Mouse (Mus musculus): ENCODE measurements around the gene Rsl1d1. TPM values are rescaled to one million over a fixed set of nuclear protein-coding genes. Genes with fewer than 3 reads are reported as not detected.
"Not testable (repeated sequence)": the region's sequence is repeated elsewhere in the genome, so short reads cannot be mapped to it uniquely, and the experiment has no call there.

The Rsl1d1 gene
- polyA plus RNA-seq, 1 experiment from 2014 or later = 64.3 TPM

DNA sequence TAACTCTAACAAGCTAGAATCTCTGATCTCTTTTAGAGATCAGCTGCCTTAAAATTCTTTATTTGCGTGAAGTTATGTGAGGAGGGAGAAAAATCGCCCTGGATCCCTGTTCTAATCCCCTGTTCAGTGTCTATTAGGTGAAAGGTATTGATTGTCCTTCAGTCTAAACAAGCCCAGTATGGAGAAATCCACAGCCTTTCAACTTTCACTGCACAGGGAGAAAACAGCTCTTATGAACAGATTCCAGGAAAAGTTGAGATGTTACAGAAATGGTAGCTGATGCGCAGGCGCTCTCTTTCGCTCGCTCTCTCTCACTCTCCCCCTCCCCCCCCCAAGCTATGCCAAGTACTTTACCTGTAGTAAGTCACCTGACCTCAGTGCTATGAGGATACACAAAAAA is 31.5 kb downstream of the Rsl1d1 start:
- Histone ChIP-seq H3K9ac (replicated peaks; ENCODE audit: low read depth) (no peak overlapping the region), H3K27me3 (replicated peaks; ENCODE audit: insufficient read depth, low read length) (no peaks in the 10 kb centered on the region), H3K4me3 (ENCODE audit: low read depth, low read length) (no peak overlapping the region), H3K27ac (ENCODE audit: low read length) (no peak overlapping the region), H3K9me3 (ENCODE audit: low read length) (no peaks in the 10 kb centered on the region), H3K36me3 (ENCODE audit: insufficient read depth, low read length) (no peaks in the 10 kb centered on the region), H3K4me1 (ENCODE audit: insufficient read depth, low read depth, low read length) (no peaks in the 10 kb centered on the region; the same call in 1 of the 2 replicates), H3K4me2 (replicated peaks; ENCODE audit: low read depth, low read length) (no peak overlapping the region)
- TF ChIP-seq EP300 (IDR thresholded peaks at IDR 0.05) (no peak), CTCF (IDR thresholded peaks at IDR 0.05) (no peak)
- no peak for ATAC-seq
- DNase-seq (ENCODE audit: low spot score) = no peak
- WGBS = 79% methylated on average over 6 of the region's 6 CpGs

DNA sequence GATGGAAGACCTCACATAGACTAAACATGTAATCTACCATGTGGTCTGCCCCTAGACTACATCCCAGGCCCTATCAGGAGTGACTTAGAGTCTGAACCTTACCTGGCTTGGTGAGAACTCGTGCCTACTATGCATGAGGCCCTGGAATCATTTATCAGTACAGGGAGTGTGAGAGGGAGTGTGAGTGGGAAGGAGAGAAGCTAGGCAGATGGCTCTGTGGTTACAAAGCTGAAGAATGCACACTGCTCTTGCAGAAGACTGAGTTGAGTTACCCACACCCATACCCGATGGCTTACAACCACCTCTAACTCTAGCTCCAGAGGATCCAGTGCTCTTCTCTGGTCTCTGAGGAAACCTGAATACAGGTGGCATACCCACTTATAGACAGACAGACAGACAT is 36.7 kb downstream of the Rsl1d1 start:
- H3K4me1 ChIP-seq (ENCODE audit: insufficient read depth, low read depth, low read length) = no peaks in the 10 kb centered on the region
- TF ChIP-seq EP300 (IDR thresholded peaks at IDR 0.05) (no peak), CTCF (IDR thresholded peaks at IDR 0.05) (no peak)
- H3K4me3 ChIP-seq (ENCODE audit: low read depth, low read length) = no peak overlapping the region
- no peak overlapping the region for H3K4me2 ChIP-seq (replicated peaks; ENCODE audit: low read depth, low read length)
- ATAC-seq (no peak), DNase-seq (ENCODE audit: low spot score) (no peak)
- WGBS = 82% methylated on average over 2 of the region's 2 CpGs
- H3K36me3 ChIP-seq (ENCODE audit: insufficient read depth, low read length) = no peaks in the 10 kb centered on the region; the same call in 1 of the 2 replicates
- no peak overlapping the region for H3K27ac ChIP-seq (ENCODE audit: low read length)
- no peaks in the 10 kb centered on the region for H3K9me3 ChIP-seq (ENCODE audit: low read length)
- no peak overlapping the region for H3K9ac ChIP-seq (replicated peaks; ENCODE audit: low read depth)
- no peaks in the 10 kb centered on the region for H3K27me3 ChIP-seq (replicated peaks; ENCODE audit: insufficient read depth, low read length)

DNA sequence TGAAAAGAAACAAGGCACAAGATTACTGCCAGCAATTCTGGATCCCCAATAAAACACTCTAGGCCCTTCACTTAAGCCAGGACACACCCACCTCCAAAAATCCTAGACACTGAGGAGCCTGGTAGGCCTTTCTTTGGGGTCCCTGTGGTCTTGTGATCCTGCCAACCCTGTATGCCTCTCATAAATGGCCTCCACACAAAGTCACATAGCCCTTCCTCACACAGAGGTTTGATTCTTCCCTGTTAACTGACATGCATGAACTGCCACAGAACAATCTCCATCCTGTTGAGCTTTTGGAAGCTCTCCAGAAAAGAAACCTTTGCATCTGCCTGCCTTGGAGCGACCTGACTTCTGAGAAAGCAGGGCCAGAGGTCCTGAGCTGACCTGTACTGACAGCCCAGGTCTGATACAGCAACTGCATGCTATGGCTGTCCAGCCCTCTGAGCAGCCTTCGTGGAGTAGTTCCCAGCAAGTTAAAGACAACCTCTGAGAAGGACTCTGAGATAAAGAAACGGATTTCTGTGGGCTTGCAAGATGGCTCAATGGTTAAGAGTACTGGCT is 38.4 kb downstream of the Rsl1d1 start:
- WGBS = 75% methylated on average over 3 of the region's 3 CpGs
- no peak for DNase-seq (ENCODE audit: low spot score)
- H3K36me3 ChIP-seq (ENCODE audit: insufficient read depth, low read length) = peaks cover 3% of the 10 kb centered on the region; the same call in 1 of the 2 replicates
- no peak overlapping the region for H3K4me3 ChIP-seq (ENCODE audit: low read depth, low read length)
- H3K27me3 ChIP-seq (replicated peaks; ENCODE audit: insufficient read depth, low read length) = no peaks in the 10 kb centered on the region
- H3K27ac ChIP-seq (ENCODE audit: low read length) = no peak overlapping the region
- no peak overlapping the region for H3K4me2 ChIP-seq (replicated peaks; ENCODE audit: low read depth, low read length)
- TF ChIP-seq EP300 (IDR thresholded peaks at IDR 0.05) (no peak), CTCF (IDR thresholded peaks at IDR 0.05) (no peak)
- no peaks in the 10 kb centered on the region for H3K4me1 ChIP-seq (ENCODE audit: insufficient read depth, low read depth, low read length)
- no peak for ATAC-seq
- H3K9me3 ChIP-seq (ENCODE audit: low read length) = no peaks in the 10 kb centered on the region
- no peak overlapping the region for H3K9ac ChIP-seq (replicated peaks; ENCODE audit: low read depth)

DNA sequence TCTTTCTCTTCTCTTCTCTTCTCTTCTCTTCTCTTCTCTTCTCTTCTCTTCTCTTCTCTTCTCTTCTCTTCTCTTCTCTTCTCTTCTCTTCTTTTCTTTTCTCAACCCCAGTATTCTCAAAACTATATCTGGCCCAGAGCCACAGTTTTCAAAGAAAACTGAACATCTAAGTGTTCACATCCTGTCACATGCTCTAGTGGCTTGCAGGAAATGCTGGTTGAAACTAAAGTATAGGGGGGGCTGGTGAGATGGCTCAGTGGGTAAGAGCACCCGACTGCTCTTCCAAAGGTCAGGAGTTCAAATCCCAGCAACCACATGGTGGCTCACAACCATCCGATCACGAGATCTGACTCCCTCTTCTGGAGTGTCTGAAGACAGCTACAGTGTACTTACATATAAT is 45.4 kb downstream of the Rsl1d1 start:
- H3K4me1 ChIP-seq (ENCODE audit: insufficient read depth, low read depth, low read length); DNase-seq (ENCODE audit: low spot score); H3K27ac ChIP-seq (ENCODE audit: low read length); H3K9me3 ChIP-seq (ENCODE audit: low read length); ATAC-seq; H3K4me2 ChIP-seq (replicated peaks; ENCODE audit: low read depth, low read length); H3K27me3 ChIP-seq (replicated peaks; ENCODE audit: insufficient read depth, low read length); H3K4me3 ChIP-seq (ENCODE audit: low read depth, low read length); H3K9ac ChIP-seq (replicated peaks; ENCODE audit: low read depth): not testable (repeated sequence)
- peaks cover 27% of the 10 kb centered on the region for H3K36me3 ChIP-seq (ENCODE audit: insufficient read depth, low read length)
- WGBS = 33% methylated on average over 1 of the region's 3 CpGs

- Histone ChIP-seq H3K9ac (replicated peaks; ENCODE audit: low read depth) (no peak overlapping the region), H3K27ac (ENCODE audit: low read length) (no peak overlapping the region), H3K27me3 (replicated peaks; ENCODE audit: insufficient read depth, low read length) (no peaks in the 10 kb centered on the region), H3K4me1 (ENCODE audit: insufficient read depth, low read depth, low read length) (no peaks in the 10 kb centered on the region), H3K9me3 (ENCODE audit: low read length) (no peaks in the 10 kb centered on the region), H3K36me3 (ENCODE audit: insufficient read depth, low read length) (peaks cover 29% of the 10 kb centered on the region), H3K4me2 (replicated peaks; ENCODE audit: low read depth, low read length) (no peak overlapping the region), H3K4me3 (ENCODE audit: low read depth, low read length) (no peak overlapping the region)
- TF ChIP-seq EP300 (IDR thresholded peaks at IDR 0.05) (no peak), CTCF (IDR thresholded peaks at IDR 0.05) (peak; percentile 39)
- no peak for DNase-seq (ENCODE audit: low spot score)
- no peak for ATAC-seq
Observed at GRCm38 (mm10) chr16:11154500-11154899, 48.6 kb downstream of the Rsl1d1 start.

GRCm38 (mm10) chr16:11143706-11144483 is 59.2 kb downstream of the Rsl1d1 start:
- not testable (repeated sequence) for ATAC-seq; H3K4me2 ChIP-seq (replicated peaks; ENCODE audit: low read depth, low read length); H3K27me3 ChIP-seq (replicated peaks; ENCODE audit: insufficient read depth, low read length); H3K4me3 ChIP-seq (ENCODE audit: low read depth, low read length); H3K27ac ChIP-seq (ENCODE audit: low read length); H3K9ac ChIP-seq (replicated peaks; ENCODE audit: low read depth); H3K9me3 ChIP-seq (ENCODE audit: low read length); DNase-seq (ENCODE audit: low spot score); H3K4me1 ChIP-seq (ENCODE audit: insufficient read depth, low read depth, low read length)
- H3K36me3 ChIP-seq (ENCODE audit: insufficient read depth, low read length) = peaks cover 16% of the 10 kb centered on the region; the same call in 1 of the 2 replicates
- 19% methylated on average over 53 of the region's 56 CpGs for WGBS

Small RNA genes lying within 50 kb of the gene (microRNA-seq; reads per million reads assigned to microRNA genes)
- gene Gm23935 = 7.1 reads per million, percentile 18 among the genes with 10 or more reads in this experiment

Other genes starting within 250 kb of the Rsl1d1 start
- 41.1 and 46.6 TPM in 2 replicates for gene Snn, start 142.4 kb downstream of the Rsl1d1 start, polyA plus RNA-seq (2015; fragmentation: Nextera tagmentation; extraction: Ambion mirVana)
- 106 and 118 TPM in 2 replicates for gene Litaf, start 137.2 kb downstream of the Rsl1d1 start, polyA plus RNA-seq (2015; fragmentation: Nextera tagmentation; extraction: Ambion mirVana)
- 27.5 and 29.2 TPM in 2 replicates for gene Txndc11, start 68.7 kb downstream of the Rsl1d1 start, polyA plus RNA-seq (2015; fragmentation: Nextera tagmentation; extraction: Ambion mirVana)
- gene Zc3h7a, start 26.9 kb downstream of the Rsl1d1 start, polyA plus RNA-seq (2015; fragmentation: Nextera tagmentation; extraction: Ambion mirVana) = 52.4 and 58.3 TPM in 2 replicates
- 34.2 and 37.4 TPM in 2 replicates for gene Gspt1, start 51.0 kb upstream of the Rsl1d1 start, polyA plus RNA-seq (2015; fragmentation: Nextera tagmentation; extraction: Ambion mirVana)
- not detected in 2 replicates for gene Tnfrsf17, start 110.5 kb upstream of the Rsl1d1 start, polyA plus RNA-seq (2015; fragmentation: Nextera tagmentation; extraction: Ambion mirVana)
- 10.0 and 10.5 TPM in 2 replicates for gene Snx29, start 119.6 kb upstream of the Rsl1d1 start, polyA plus RNA-seq (2015; fragmentation: Nextera tagmentation; extraction: Ambion mirVana)

Measured in lung, postnatal 0 days (tissue).